Mouse (Mus musculus) intestine, embryonic 15.5 days (tissue): ENCODE results near the gene Hs3st4. TPM values are rescaled to one million over a fixed set of nuclear protein-coding genes. Genes with fewer than 3 reads are reported as not detected.

ENCODE experiments used
- ATAC-seq: fragments of 200-750 bp; cut with Nextera tagmentation; 2 replicates; pipeline ENCODE4 v1.8.0; 2017; ENCODE audit warnings: moderate TSS enrichment, moderate library complexity
- H3K27ac ChIP-seq: fragments of 300-500 bp; sonication (generic); 2 replicates; pipeline ENCODE4 v1.5.1; 2015; ENCODE audit warnings: mild to moderate bottlenecking, inconsistent platforms
- H3K27me3 ChIP-seq: fragments of 300-500 bp; sonication (generic); replicated peaks from 2 replicates; pipeline ENCODE4 v1.6.1; 2015; ENCODE audit warnings: inconsistent platforms
- H3K36me3 ChIP-seq: fragments of 300-500 bp; sonication (generic); 2 replicates; pipeline ENCODE4 v1.6.1; 2015; ENCODE audit warnings: inconsistent platforms
- H3K4me1 ChIP-seq: fragments of 300-500 bp; sonication (generic); replicated peaks from 2 replicates; pipeline ENCODE4 v1.6.1; 2015; ENCODE audit warnings: inconsistent platforms
- H3K4me2 ChIP-seq: fragments of 300-500 bp; sonication (generic); replicated peaks from 2 replicates; pipeline ENCODE4 v1.6.1; 2015; ENCODE audit warnings: mild to moderate bottlenecking, inconsistent platforms
- H3K4me3 ChIP-seq: fragments of 300-500 bp; sonication (generic); replicated peaks from 2 replicates; pipeline ENCODE4 v1.5.1; 2015; ENCODE audit warnings: inconsistent platforms
- H3K9ac ChIP-seq: fragments of 300-500 bp; sonication (generic); 2 replicates; pipeline ENCODE4 v1.6.1; 2015; ENCODE audit warnings: inconsistent platforms
- H3K9me3 ChIP-seq: fragments of 300-500 bp; sonication (generic); 2 replicates; pipeline ENCODE4 v1.6.1; 2016; ENCODE audit warnings: inconsistent platforms
- WGBS: fragments of 180-500 bp; shearing (Covaris S2); methylation state at CpG from one replicate; pipeline ENCODE4 v1.1.7; 2015; 5-methylcytosine and 5-hydroxymethylcytosine counted together
- polyA plus RNA-seq: library from polyadenylated mRNA; unstranded; fragments of >200 nt; fragmentation: Nextera tagmentation; extraction: Ambion mirVana; gene quantifications from 2 replicates; pipeline ENCODE4 v1.2.1, GENCODE M21; 2015

The Hs3st4 gene
- polyA plus RNA-seq, 1 experiment from 2014 or later, result 0.13 TPM

- Histone ChIP-seq H3K9ac (no peak overlapping the region), H3K27ac (no peak overlapping the region), H3K4me1 (no peaks in the 10 kb centered on the region), H3K9me3 (no peaks in the 10 kb centered on the region), H3K4me2 (no peak overlapping the region), H3K4me3 (no peak overlapping the region), H3K36me3 (no peaks in the 10 kb centered on the region), H3K27me3 (no peaks in the 10 kb centered on the region)
- WGBS, result 44% methylated on average over 7 of the region's 7 CpGs
- no peak for ATAC-seq
These were observed 257.4 kb downstream of the Hs3st4 start for GRCm38 (mm10) chr7:124239903-124240647.

- Histone ChIP-seq H3K4me3 (no peak overlapping the region), H3K9ac (no peak overlapping the region), H3K27ac (no peak overlapping the region), H3K36me3 (no peaks in the 10 kb centered on the region), H3K4me2 (no peak overlapping the region), H3K27me3 (no peaks in the 10 kb centered on the region), H3K9me3 (no peaks in the 10 kb centered on the region), H3K4me1 (no peaks in the 10 kb centered on the region)
- no peak for ATAC-seq
- 64% methylated on average over 3 of the region's 3 CpGs for WGBS
These were observed 267.2 kb downstream of the Hs3st4 start for GRCm38 (mm10) chr7:124249838-124250237.

- Histone ChIP-seq H3K27ac (no peak overlapping the region), H3K4me2 (no peak overlapping the region), H3K4me3 (no peak overlapping the region), H3K36me3 (no peaks in the 10 kb centered on the region), H3K27me3 (no peaks in the 10 kb centered on the region), H3K9ac (no peak overlapping the region), H3K9me3 (no peaks in the 10 kb centered on the region), H3K4me1 (no peaks in the 10 kb centered on the region)
- whole genome bisulfite sequencing, result 82% methylated on average over 1 of the region's 1 CpGs
- ATAC-seq, result no peak
These were observed 267.9 kb downstream of the Hs3st4 start for GRCm38 (mm10) chr7:124250566-124250965.

GRCm38 (mm10) chr7:124258419-124258818 lies 275.8 kb downstream of the Hs3st4 start:
- WGBS, result 77% methylated on average over 3 of the region's 3 CpGs
- no peak for ATAC-seq
- no peaks in the 10 kb centered on the region for H3K36me3 ChIP-seq
- H3K27me3 ChIP-seq, result no peaks in the 10 kb centered on the region
- no peak overlapping the region for H3K4me2 ChIP-seq
- H3K4me1 ChIP-seq, result no peaks in the 10 kb centered on the region
- no peak overlapping the region for H3K9ac ChIP-seq
- H3K27ac ChIP-seq, result no peak overlapping the region
- H3K9me3 ChIP-seq, result no peaks in the 10 kb centered on the region
- H3K4me3 ChIP-seq, result no peak overlapping the region

GRCm38 (mm10) chr7:124270734-124271133 lies 288.1 kb downstream of the Hs3st4 start:
- 0 out of 2 replicates have a peak, but pooled peaks have one; percentile 23 for ATAC-seq
- H3K9ac ChIP-seq, result no peak overlapping the region
- H3K9me3 ChIP-seq, result no peaks in the 10 kb centered on the region
- H3K27me3 ChIP-seq, result no peaks in the 10 kb centered on the region; the same call in 1 of the 2 replicates
- no peaks in the 10 kb centered on the region for H3K4me1 ChIP-seq
- H3K27ac ChIP-seq, result no peak overlapping the region
- H3K36me3 ChIP-seq, result no peaks in the 10 kb centered on the region
- H3K4me3 ChIP-seq, result no peak overlapping the region
- no peak overlapping the region for H3K4me2 ChIP-seq

- no peak overlapping the region for H3K27ac ChIP-seq
- H3K36me3 ChIP-seq, result no peaks in the 10 kb centered on the region
- no peaks in the 10 kb centered on the region for H3K9me3 ChIP-seq
- H3K9ac ChIP-seq, result no peak overlapping the region
- H3K27me3 ChIP-seq, result no peaks in the 10 kb centered on the region
- no peak for ATAC-seq
- no peak overlapping the region for H3K4me2 ChIP-seq
- H3K4me1 ChIP-seq, result no peaks in the 10 kb centered on the region
- WGBS, result 80% methylated on average over 6 of the region's 6 CpGs
- H3K4me3 ChIP-seq, result no peak overlapping the region
These were observed 307.2 kb downstream of the Hs3st4 start for GRCm38 (mm10) chr7:124289873-124290272.

GRCm38 (mm10) chr7:124319451-124319850 lies 336.8 kb downstream of the Hs3st4 start:
- ATAC-seq, result no peak

GRCm38 (mm10) chr7:124335635-124336034 lies 353.0 kb downstream of the Hs3st4 start:
- H3K4me1 ChIP-seq, result no peaks in the 10 kb centered on the region
- H3K4me3 ChIP-seq, result no peak overlapping the region
- no peaks in the 10 kb centered on the region for H3K27me3 ChIP-seq
- H3K4me2 ChIP-seq, result no peak overlapping the region
- WGBS, result 78% methylated on average over 1 of the region's 1 CpGs
- H3K36me3 ChIP-seq, result no peaks in the 10 kb centered on the region
- no peak overlapping the region for H3K9ac ChIP-seq
- no peak for ATAC-seq
- H3K27ac ChIP-seq, result no peak overlapping the region
- no peaks in the 10 kb centered on the region for H3K9me3 ChIP-seq

More at GRCm38 (mm10) chr7:124319451-124319850, 336.8 kb downstream of the Hs3st4 start:
- Histone ChIP-seq H3K4me3 (no peak overlapping the region), H3K36me3 (no peaks in the 10 kb centered on the region), H3K27ac (no peak overlapping the region), H3K9me3 (no peaks in the 10 kb centered on the region), H3K9ac (no peak overlapping the region), H3K4me2 (no peak overlapping the region), H3K27me3 (no peaks in the 10 kb centered on the region), H3K4me1 (no peaks in the 10 kb centered on the region)
- 91% methylated on average over 4 of the region's 4 CpGs for WGBS

GRCm38 (mm10) chr7:124341510-124341909 lies 358.8 kb downstream of the Hs3st4 start:
- no peaks in the 10 kb centered on the region for H3K36me3 ChIP-seq
- ATAC-seq, result no peak

GRCm38 (mm10) chr7:124347218-124348017 lies 364.7 kb downstream of the Hs3st4 start:
- Histone ChIP-seq H3K4me2 (no peak overlapping the region), H3K36me3 (no peaks in the 10 kb centered on the region), H3K4me1 (no peaks in the 10 kb centered on the region), H3K27ac (no peak overlapping the region), H3K9ac (no peak overlapping the region), H3K4me3 (no peak overlapping the region), H3K9me3 (no peaks in the 10 kb centered on the region), H3K27me3 (no peaks in the 10 kb centered on the region)
- 44% methylated on average over 13 of the region's 13 CpGs for WGBS
- no peak for ATAC-seq

More at GRCm38 (mm10) chr7:124341510-124341909, 358.8 kb downstream of the Hs3st4 start:
- Histone ChIP-seq H3K27me3 (no peaks in the 10 kb centered on the region), H3K4me1 (no peaks in the 10 kb centered on the region), H3K9me3 (no peaks in the 10 kb centered on the region), H3K4me2 (no peak overlapping the region), H3K27ac (no peak overlapping the region), H3K4me3 (no peak overlapping the region), H3K9ac (no peak overlapping the region)
- WGBS, result 82% methylated on average over 3 of the region's 3 CpGs

GRCm38 (mm10) chr7:124354035-124354434 lies 371.4 kb downstream of the Hs3st4 start:
- no peaks in the 10 kb centered on the region for H3K36me3 ChIP-seq
- H3K9me3 ChIP-seq, result no peaks in the 10 kb centered on the region
- H3K4me1 ChIP-seq, result no peaks in the 10 kb centered on the region
- H3K4me2 ChIP-seq, result no peak overlapping the region
- no peak overlapping the region for H3K4me3 ChIP-seq
- no peak for ATAC-seq
- no peak overlapping the region for H3K9ac ChIP-seq
- 89% methylated on average over 4 of the region's 4 CpGs for WGBS
- no peaks in the 10 kb centered on the region for H3K27me3 ChIP-seq
- no peak overlapping the region for H3K27ac ChIP-seq

- no peak overlapping the region for H3K4me2 ChIP-seq
- no peaks in the 10 kb centered on the region for H3K9me3 ChIP-seq
- H3K4me1 ChIP-seq, result no peaks in the 10 kb centered on the region
- no peaks in the 10 kb centered on the region for H3K36me3 ChIP-seq
- H3K9ac ChIP-seq, result no peak overlapping the region
- H3K27me3 ChIP-seq, result no peaks in the 10 kb centered on the region
- ATAC-seq, result no peak
- H3K27ac ChIP-seq, result no peak overlapping the region
- 50% methylated on average over 3 of the region's 3 CpGs for WGBS
- H3K4me3 ChIP-seq, result no peak overlapping the region
These were observed 375.4 kb downstream of the Hs3st4 start for GRCm38 (mm10) chr7:124358068-124358467.
